Comparison of ENCODE assay signal across 8 mouse cellular contexts in the genomic region with DNA sequence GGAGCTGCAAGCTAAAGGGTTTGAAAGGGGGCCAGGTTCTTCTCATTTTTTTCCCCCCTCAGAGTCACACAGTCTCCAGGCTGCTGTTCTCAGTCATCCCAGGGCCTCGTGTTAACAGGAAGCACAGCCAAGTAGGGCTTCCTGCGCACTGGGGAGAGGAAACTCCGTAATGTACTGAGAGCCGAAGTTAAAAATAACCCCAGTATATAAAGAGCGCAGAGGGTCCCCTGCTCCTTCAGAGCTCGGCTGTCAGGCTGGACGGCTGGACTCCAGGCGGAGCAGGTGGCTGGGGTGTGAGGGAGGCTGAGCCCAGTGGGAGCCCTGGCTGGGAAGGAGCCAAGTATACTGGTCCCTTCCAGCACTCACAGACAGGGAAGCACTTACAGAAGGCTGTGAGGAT. TPM values are rescaled to one million over a fixed set of nuclear protein-coding genes. Genes with fewer than 3 reads are reported as not detected.
DNase-seq lines count a peak whose midpoint lies in the region; ATAC-seq and TF ChIP-seq lines count a peak whose summit lies in the region.

No protein-coding gene starts in this region.

- no peak overlapping the region for H3K4me2 ChIP-seq in neural tube, embryonic 13.5 days
- no peak overlapping the region for H3K4me2 ChIP-seq in kidney, embryonic 15.5 days
- peak overlapping the region; percentile 17; the same call in 1 of the 2 replicates for H3K4me2 ChIP-seq in limb, embryonic 14.5 days (replicated peaks; ENCODE audit: low read depth, low read length, severe bottlenecking)

- no peaks in the 10 kb centered on the region for H3K9me3 ChIP-seq in neural tube, embryonic 13.5 days
- H3K9me3 ChIP-seq in kidney, embryonic 15.5 days (replicated peaks): no peaks in the 10 kb centered on the region
- no peaks in the 10 kb centered on the region for H3K9me3 ChIP-seq in limb, embryonic 14.5 days (ENCODE audit: control insufficient read depth, low read length)

- no peak for DNase-seq in neural tube, embryonic 10.5 days (ENCODE audit: extremely low spot score, low spot score)
- DNase-seq in cerebellum, postnatal 36 days: peak; percentile 88 to 90
- peak; percentile 96 to 98 for DNase-seq in heart, adult 18-20 months
- DNase-seq in limb, embryonic 14.5 days (ENCODE audit: low spot score): peak; percentile 93
- peak; percentile 48 to 69 for DNase-seq in monocyte, adult 2 months (ENCODE audit: low read depth in 1 of 2, low spot score in 2 of 2)
- DNase-seq in thymus, adult 2 months: peak; percentile 54

- no peaks in the 10 kb centered on the region for H3K36me3 ChIP-seq in neural tube, embryonic 13.5 days
- no peaks in the 10 kb centered on the region for H3K36me3 ChIP-seq in kidney, embryonic 15.5 days
- H3K36me3 ChIP-seq in limb, embryonic 14.5 days (ENCODE audit: control insufficient read depth, insufficient read depth, low read length): no peaks in the 10 kb centered on the region
- H3K36me3 ChIP-seq in thymus, adult 2 months (ENCODE audit: control insufficient read depth, insufficient read depth, low read length): no peaks in the 10 kb centered on the region

- no peak for TF ChIP-seq CTCF in thymus, adult 2 months (IDR thresholded peaks at IDR 0.05; ENCODE audit: borderline replicate concordance, control insufficient read depth, extremely low read depth, insufficient read depth, low read length, poor library complexity)

- peak overlapping the region; percentile 54 for H3K27ac ChIP-seq in neural tube, embryonic 13.5 days (replicated peaks)
- peak overlapping the region; percentile 84 for H3K27ac ChIP-seq in kidney, embryonic 15.5 days
- peak overlapping the region; percentile 85 for H3K27ac ChIP-seq in limb, embryonic 14.5 days (replicated peaks; ENCODE audit: low read depth, low read length)
- peak overlapping the region; percentile 76; the same call in 1 of the 2 replicates for H3K27ac ChIP-seq in thymus, adult 2 months (ENCODE audit: control insufficient read depth, insufficient read depth, low read length)

- no peak for TF ChIP-seq POLR2A in limb, embryonic 14.5 days (IDR thresholded peaks at IDR 0.05; ENCODE audit: borderline replicate concordance, extremely low read depth, insufficient read depth, insufficient read length)
- TF ChIP-seq POLR2A in thymus, adult 2 months (IDR thresholded peaks at IDR 0.05; ENCODE audit: control insufficient read depth, extremely low read depth, insufficient read depth, low read length, poor library complexity): 0 out of 2 replicates have a peak, but pooled peaks have one; percentile 37

- peak; percentile 63; the same call in 1 of the 2 replicates for ATAC-seq in neural tube, embryonic 13.5 days (ENCODE audit: low read depth)
- peak; percentile 87 for ATAC-seq in kidney, embryonic 15.5 days (replicated peaks; ENCODE audit: low FRiP score)
- ATAC-seq in limb, embryonic 14.5 days (ENCODE audit: low FRiP score, low read depth): peak; percentile 92

- WGBS in neural tube, embryonic 13.5 days: 51% methylated on average over 8 of the region's 8 CpGs
- 36% methylated on average over 8 of the region's 8 CpGs for whole genome bisulfite sequencing in kidney, embryonic 15.5 days
- 16% methylated on average over 8 of the region's 8 CpGs for WGBS in limb, embryonic 14.5 days
- WGBS in thymus, adult 2 months: 1% methylated on average over 8 of the region's 8 CpGs

- H3K4me3 ChIP-seq in neural tube, embryonic 13.5 days: no peak overlapping the region
- no peak overlapping the region for H3K4me3 ChIP-seq in kidney, embryonic 15.5 days (replicated peaks)
- H3K4me3 ChIP-seq in limb, embryonic 14.5 days (replicated peaks; ENCODE audit: low read length): no peak overlapping the region
- no peak overlapping the region for H3K4me3 ChIP-seq in thymus, adult 2 months (ENCODE audit: control insufficient read depth, insufficient read depth, low read length)

- H3K4me1 ChIP-seq in neural tube, embryonic 13.5 days (replicated peaks): no peaks in the 10 kb centered on the region; the same call in 1 of the 2 replicates
- peaks cover 12% of the 10 kb centered on the region; the same call in 1 of the 2 replicates for H3K4me1 ChIP-seq in kidney, embryonic 15.5 days
- H3K4me1 ChIP-seq in limb, embryonic 14.5 days (ENCODE audit: control insufficient read depth, insufficient read depth, low read length): peaks cover 13% of the 10 kb centered on the region
- peaks cover 14% of the 10 kb centered on the region for H3K4me1 ChIP-seq in thymus, adult 2 months (replicated peaks; ENCODE audit: control insufficient read depth, insufficient read depth, low read length)

- H3K27me3 ChIP-seq in neural tube, embryonic 13.5 days: no peaks in the 10 kb centered on the region
- no peaks in the 10 kb centered on the region for H3K27me3 ChIP-seq in kidney, embryonic 15.5 days
- H3K27me3 ChIP-seq in limb, embryonic 14.5 days (ENCODE audit: control insufficient read depth, insufficient read depth, low read length): no peaks in the 10 kb centered on the region
- H3K27me3 ChIP-seq in thymus, adult 2 months (ENCODE audit: control insufficient read depth, insufficient read depth, low read length): no peaks in the 10 kb centered on the region

- no peak overlapping the region for H3K9ac ChIP-seq in neural tube, embryonic 13.5 days
- no peak overlapping the region for H3K9ac ChIP-seq in kidney, embryonic 15.5 days
- no peak overlapping the region for H3K9ac ChIP-seq in limb, embryonic 14.5 days (ENCODE audit: low read depth, low read length, severe bottlenecking)

RNA-seq across cellular contexts. Expression of a gene that starts 9.4 kb away (rescaled TPM):
- polyA plus RNA-seq in neural tube, embryonic 13.5 days (2015; fragmentation: Nextera tagmentation; extraction: Ambion mirVana): 14.3 and 19.6 TPM in 2 replicates
- total RNA-seq in heart, adult 18-20 months (2021): 1 to 10 TPM; 5.9 to 9.5 TPM
- 29.0 and 30.3 TPM in 2 replicates for polyA plus RNA-seq in kidney, embryonic 15.5 days (2015; fragmentation: Nextera tagmentation; extraction: Ambion mirVana)
- polyA plus RNA-seq in limb, embryonic 14.5 days (2012; rRNA removed): 9.8 and 30.0 TPM in 2 replicates
- 26.2 and 28.3 TPM in 2 replicates for polyA plus RNA-seq in limb, embryonic 14.5 days (2014; fragmentation: Nextera tagmentation; extraction: Ambion mirVana)
- polyA plus RNA-seq in thymus, adult 2 months (2012; rRNA removed): 13.6 and 19.8 TPM in 2 replicates

RNA-seq across cellular contexts. Expression of a gene that starts 23.2 kb away (rescaled TPM):
- polyA plus RNA-seq in neural tube, embryonic 13.5 days (2015; fragmentation: Nextera tagmentation; extraction: Ambion mirVana): 6.6 and 8.3 TPM in 2 replicates
- total RNA-seq in heart, adult 18-20 months (2021): 10 to 100 TPM; 74.3 to 76.9 TPM
- polyA plus RNA-seq in kidney, embryonic 15.5 days (2015; fragmentation: Nextera tagmentation; extraction: Ambion mirVana): 12.6 and 14.0 TPM in 2 replicates
- polyA plus RNA-seq in limb, embryonic 14.5 days (2012; rRNA removed): 36.7 and 50.7 TPM in 2 replicates
- polyA plus RNA-seq in limb, embryonic 14.5 days (2014; fragmentation: Nextera tagmentation; extraction: Ambion mirVana): 20.1 and 21.6 TPM in 2 replicates
- 62.1 and 86.9 TPM in 2 replicates for polyA plus RNA-seq in thymus, adult 2 months (2012; rRNA removed)

RNA-seq across cellular contexts. Expression of a gene that starts 55.9 kb away (rescaled TPM):
- 227 and 228 TPM in 2 replicates for polyA plus RNA-seq in neural tube, embryonic 13.5 days (2015; fragmentation: Nextera tagmentation; extraction: Ambion mirVana)
- 10 to 100 TPM; 46.0 to 51.8 TPM for total RNA-seq in heart, adult 18-20 months (2021)
- 123 and 138 TPM in 2 replicates for polyA plus RNA-seq in kidney, embryonic 15.5 days (2015; fragmentation: Nextera tagmentation; extraction: Ambion mirVana)
- 111 and 127 TPM in 2 replicates for polyA plus RNA-seq in limb, embryonic 14.5 days (2012; rRNA removed)
- polyA plus RNA-seq in limb, embryonic 14.5 days (2014; fragmentation: Nextera tagmentation; extraction: Ambion mirVana): 98.8 and 99.2 TPM in 2 replicates
- 167 and 183 TPM in 2 replicates for polyA plus RNA-seq in thymus, adult 2 months (2012; rRNA removed)
